Mouse (Mus musculus) limb, embryonic 14.5 days (tissue): ENCODE results near the gene Zcchc13. TPM values are rescaled to one million over a fixed set of nuclear protein-coding genes. Genes with fewer than 3 reads are reported as not detected.

ENCODE experiments used
- ATAC-seq: fragments of 200-750 bp; cut with Nextera tagmentation; 2 replicates; pipeline ENCODE4 v1.8.0; 2017; ENCODE audit warnings: low read depth, moderate number of reproducible peaks, moderate TSS enrichment; ENCODE audit not compliant: low FRiP score
- DNase-seq: peaks from one replicate; pipeline ENCODE4 v3.0.0-alpha.2; 2015; ENCODE audit warnings: low spot score
- H3K27ac ChIP-seq: fragments of 300-500 bp; sonication (generic); replicated peaks from 2 replicates; pipeline ENCODE4 v1.5.1; 2014; ENCODE audit warnings: low read depth, mild to moderate bottlenecking, low read length, moderate library complexity, mixed read lengths
- H3K27me3 ChIP-seq: fragments of 300-500 bp; sonication (generic); 2 replicates; pipeline ENCODE4 v1.6.1; 2014; ENCODE audit warnings: low read length, mixed read lengths; ENCODE audit not compliant: control insufficient read depth, insufficient read depth
- H3K36me3 ChIP-seq: fragments of 300-500 bp; sonication (generic); 2 replicates; pipeline ENCODE4 v1.6.1; 2014; ENCODE audit warnings: mild to moderate bottlenecking, low read length, moderate library complexity, mixed read lengths; ENCODE audit not compliant: control insufficient read depth, insufficient read depth
- H3K4me1 ChIP-seq: fragments of 300-500 bp; sonication (generic); 2 replicates; pipeline ENCODE4 v1.6.1; 2014; ENCODE audit warnings: antibody characterized with exemption, low read length, mixed read lengths; ENCODE audit not compliant: control insufficient read depth, insufficient read depth
- H3K4me2 ChIP-seq: fragments of 300-500 bp; sonication (generic); replicated peaks from 2 replicates; pipeline ENCODE4 v1.6.1; 2014; ENCODE audit warnings: low read depth, mild to moderate bottlenecking, low read length, moderate library complexity; ENCODE audit not compliant: severe bottlenecking
- H3K4me3 ChIP-seq: fragments of 300-500 bp; sonication (generic); replicated peaks from 2 replicates; pipeline ENCODE4 v1.5.1; 2014; ENCODE audit warnings: low read length
- H3K9ac ChIP-seq: fragments of 300-500 bp; sonication (generic); 2 replicates; pipeline ENCODE4 v1.6.1; 2014; ENCODE audit warnings: mild to moderate bottlenecking, low read depth, low read length, moderate library complexity; ENCODE audit not compliant: severe bottlenecking
- H3K9me3 ChIP-seq: fragments of 300-500 bp; sonication (generic); 2 replicates; pipeline ENCODE4 v1.6.1; 2016; ENCODE audit warnings: low read length; ENCODE audit not compliant: control insufficient read depth
- POLR2A ChIP-seq: fragments of 200-500 bp; IDR thresholded peaks from 2 replicates; pipeline ENCODE4 v1.8.0; 2012; ENCODE audit warnings: inconsistent platforms, mild to moderate bottlenecking, moderate library complexity, borderline replicate concordance; ENCODE audit not compliant: insufficient read depth, insufficient read length; ENCODE audit errors: extremely low read depth
- WGBS: fragments of 180-500 bp; shearing (Covaris S2); extraction: QIAGEN DNeasy Blood & Tissue Kit; methylation state at CpG from one replicate; pipeline ENCODE4 v1.1.7; 2014; 5-methylcytosine and 5-hydroxymethylcytosine counted together
- polyA plus RNA-seq, 2 experiments: library from polyadenylated mRNA; depleted of rRNA in 1 of 2; stranded (reverse) in 1 of 2; unstranded in 1 of 2; fragments of >200 nt; fragmentation: Nextera tagmentation in 1 of 2; extraction: Ambion mirVana in 1 of 2; gene quantifications; 2 replicates each; pipeline versions ENCODE4 v1.2.1 to v1.2.3; 2012 to 2014

Zcchc13 gene
- polyA plus RNA-seq, 2 experiments: not detected

DNA sequence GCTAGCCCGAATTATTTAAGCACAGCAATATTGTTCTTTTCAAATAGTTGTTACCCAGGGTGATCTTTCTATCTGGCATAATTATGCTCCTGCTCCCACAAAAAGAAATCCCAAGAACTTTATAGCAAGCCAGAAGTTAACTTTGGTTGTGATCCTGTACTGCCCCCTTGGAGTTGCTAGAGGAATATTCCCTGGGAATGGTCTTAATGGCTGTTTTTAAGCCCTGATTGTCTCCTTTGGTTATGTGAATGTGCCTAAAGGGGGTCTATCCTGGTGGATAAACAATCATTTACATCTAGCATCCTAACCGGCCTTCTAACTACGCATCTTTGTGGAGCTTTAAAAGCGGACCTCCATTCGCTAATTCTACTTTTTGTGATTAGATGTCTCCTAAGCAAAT, 20.0 kb upstream of the Zcchc13 start:
- Histone ChIP-seq H3K4me3 (no peak overlapping the region), H3K9me3 (no peaks in the 10 kb centered on the region), H3K27ac (no peak overlapping the region), H3K9ac (no peak overlapping the region), H3K27me3 (no peaks in the 10 kb centered on the region), H3K36me3 (peaks cover 45% of the 10 kb centered on the region), H3K4me2 (no peak overlapping the region), H3K4me1 (no peaks in the 10 kb centered on the region; the same call in 1 of the 2 replicates)
- no peak for TF ChIP-seq POLR2A
- 91% methylated on average over 5 of the region's 5 CpGs for WGBS
- ATAC-seq (no peak), DNase-seq (no peak)

DNA sequence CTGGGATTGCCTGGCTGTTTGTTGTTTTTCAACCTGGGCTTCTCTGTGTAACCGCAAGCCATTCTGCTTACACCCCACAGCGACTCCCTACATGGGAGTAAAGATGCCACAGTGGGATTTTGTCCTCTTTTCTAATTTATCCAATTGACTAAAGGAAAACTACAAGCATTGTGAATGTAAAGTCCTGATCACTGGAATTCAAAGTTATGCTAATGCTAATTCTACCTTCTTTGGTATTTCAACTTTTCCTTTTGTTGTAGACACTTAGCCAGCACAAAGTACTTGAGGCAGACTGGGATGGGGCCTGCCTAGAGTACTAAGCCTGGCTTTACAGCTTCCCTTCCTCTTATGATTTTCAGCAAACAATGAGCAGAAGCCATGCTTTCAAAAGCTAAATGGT, 18.9 kb upstream of the Zcchc13 start:
- no peak for TF ChIP-seq POLR2A
- 91% methylated on average over 2 of the region's 2 CpGs for WGBS
- Histone ChIP-seq H3K27me3 (no peaks in the 10 kb centered on the region), H3K4me1 (peaks cover 2% of the 10 kb centered on the region; the same call in 1 of the 2 replicates), H3K9me3 (no peaks in the 10 kb centered on the region), H3K9ac (no peak overlapping the region), H3K27ac (no peak overlapping the region), H3K4me2 (no peak overlapping the region), H3K4me3 (no peak overlapping the region), H3K36me3 (peaks cover 39% of the 10 kb centered on the region)
- DNase-seq (no peak), ATAC-seq (no peak)

DNA sequence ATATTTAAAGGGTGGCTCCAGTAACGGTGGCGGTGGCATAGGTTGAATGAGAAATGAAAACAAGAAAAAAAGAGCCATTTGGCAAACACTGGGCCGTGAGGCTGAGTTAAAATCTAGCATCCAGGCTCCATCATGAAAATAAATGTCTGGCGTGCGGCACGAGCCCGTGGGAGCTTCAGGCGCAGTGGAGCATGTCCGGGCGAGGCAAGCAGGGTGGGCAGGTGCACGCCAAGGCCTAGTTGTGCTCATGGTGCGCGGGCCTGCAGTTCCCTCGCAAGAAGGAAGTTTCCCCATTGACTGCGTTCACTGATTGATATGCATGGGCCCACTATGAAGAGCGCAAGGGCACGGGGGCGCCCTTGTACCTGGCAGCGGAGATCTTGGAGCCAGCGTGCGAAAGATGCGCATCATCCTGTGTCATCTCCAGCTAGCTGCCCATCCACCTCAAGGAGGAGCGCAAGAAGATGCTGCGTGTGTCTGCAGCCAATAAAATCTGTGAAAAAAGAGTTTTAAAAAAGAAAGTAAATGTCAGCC, 15.6 kb upstream of the Zcchc13 start:
- no peak for TF ChIP-seq POLR2A
- peaks cover 20% of the 10 kb centered on the region for H3K36me3 ChIP-seq
- no peak overlapping the region for H3K9ac ChIP-seq
- no peak overlapping the region for H3K4me2 ChIP-seq
- no peaks in the 10 kb centered on the region for H3K9me3 ChIP-seq
- H3K27me3 ChIP-seq: no peaks in the 10 kb centered on the region
- no peak for ATAC-seq
- no peak for DNase-seq
- peaks cover 2% of the 10 kb centered on the region; the same call in 1 of the 2 replicates for H3K4me1 ChIP-seq
- no peak overlapping the region for H3K4me3 ChIP-seq
- no peak overlapping the region for H3K27ac ChIP-seq
- WGBS: 93% methylated on average over 24 of the region's 24 CpGs

DNA sequence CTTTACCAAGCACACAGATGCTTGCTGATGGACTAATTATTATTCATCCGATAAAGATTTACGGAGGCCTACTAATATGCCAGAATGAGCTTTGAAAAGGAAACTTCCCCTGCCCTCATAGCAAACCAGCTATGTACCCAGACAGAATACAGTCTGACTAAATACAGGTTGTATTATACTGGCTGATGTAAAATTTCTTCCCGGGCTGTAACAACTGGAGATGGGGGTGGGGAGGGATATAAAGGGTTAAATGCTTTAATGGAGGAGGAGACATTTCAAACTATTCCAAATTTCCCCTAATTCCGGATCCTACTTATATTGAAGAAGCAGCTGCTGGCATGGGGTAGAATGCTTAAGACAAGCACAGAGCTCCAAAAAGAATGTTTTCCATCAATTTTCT, 14.9 kb upstream of the Zcchc13 start:
- Histone ChIP-seq H3K36me3 (peaks cover 14% of the 10 kb centered on the region), H3K9me3 (no peaks in the 10 kb centered on the region), H3K4me3 (peak overlapping the region; percentile 46; the same call in 1 of the 2 replicates), H3K9ac (no peak overlapping the region), H3K4me2 (peak overlapping the region; percentile 62), H3K4me1 (peaks cover 2% of the 10 kb centered on the region; the same call in 1 of the 2 replicates), H3K27ac (no peak overlapping the region), H3K27me3 (no peaks in the 10 kb centered on the region)
- ATAC-seq (no peak), DNase-seq (no peak)
- no peak for TF ChIP-seq POLR2A
- WGBS: 68% methylated on average over 4 of the region's 4 CpGs

DNA sequence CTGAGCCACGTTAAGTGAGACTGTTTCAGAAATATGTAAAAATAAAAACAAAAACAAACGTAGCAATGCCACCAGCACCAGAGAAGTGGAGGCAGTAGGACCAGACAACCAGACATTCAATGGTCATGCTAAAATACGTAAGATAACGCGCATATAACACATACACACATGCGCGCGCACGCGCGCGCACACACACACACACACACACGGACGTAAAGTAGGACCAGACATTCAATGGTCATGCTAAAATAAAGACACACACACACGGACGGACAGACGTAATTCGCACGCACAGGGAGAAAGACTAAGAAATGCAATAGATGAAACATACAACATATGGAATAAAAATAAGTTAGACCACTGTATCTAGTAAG, 14.2 kb upstream of the Zcchc13 start:
- Histone ChIP-seq H3K27me3 (no peaks in the 10 kb centered on the region), H3K9ac (peak overlapping the region; percentile 58), H3K27ac (peak overlapping the region; percentile 92), H3K36me3 (peaks cover 13% of the 10 kb centered on the region), H3K4me1 (peaks cover 2% of the 10 kb centered on the region; the same call in 1 of the 2 replicates), H3K9me3 (no peaks in the 10 kb centered on the region), H3K4me3 (peak overlapping the region; percentile 46), H3K4me2 (peak overlapping the region; percentile 62)
- 31% methylated on average over 19 of the region's 19 CpGs for WGBS
- 0 out of 2 replicates have a peak, but pooled peaks have one; percentile 24 for ATAC-seq
- peak; percentile 54 for DNase-seq
- no peak for TF ChIP-seq POLR2A
